Mouse (Mus musculus) gonadal fat pad, adult 2 months (tissue): Measurements from ENCODE around the gene Fdxr. TPM values are rescaled to one million over a fixed set of nuclear protein-coding genes. Genes with fewer than 3 reads are reported as not detected.

ENCODE experiments used
- DNase-seq: peaks from one replicate; pipeline ENCODE4 v3.0.0-alpha.2; 2012; ENCODE audit warnings: low read depth
- polyA plus RNA-seq: library from polyadenylated mRNA; depleted of rRNA; stranded (reverse); fragments of >200 nt; gene quantifications from 2 replicates; pipeline ENCODE4 v1.2.3, GENCODE M21; 2012; rRNA removed

The Fdxr gene
- 7.8 and 9.5 TPM in 2 replicates for polyA plus RNA-seq

- DNase-seq, result peak; percentile 98
These were observed at the start of gene Fdxr for GRCm38 (mm10) chr11:115276780-115277603. Gene Fdxr, minus strand, starts transcription at chr11:115277050.

- no peak for DNase-seq
These were observed 46.5 kb upstream of the Fdxr start for GRCm38 (mm10) chr11:115323354-115323753.

- DNase-seq, result no peak
These were observed 45.2 kb upstream of the Fdxr start, which contains the start of gene Ush1g for GRCm38 (mm10) chr11:115321906-115322693. Gene Ush1g, minus strand, starts transcription at chr11:115322041.

GRCm38 (mm10) chr11:115319704-115320383 lies 43.0 kb upstream of the Fdxr start:
- no peak for DNase-seq

GRCm38 (mm10) chr11:115318245-115319027 lies 41.6 kb upstream of the Fdxr start:
- no peak for DNase-seq

- no peak for DNase-seq
These were observed 40.4 kb upstream of the Fdxr start for GRCm38 (mm10) chr11:115317204-115317603.

GRCm38 (mm10) chr11:115314249-115314648 lies 37.4 kb upstream of the Fdxr start:
- DNase-seq, result no peak

- no peak for DNase-seq
These were observed 31.9 kb upstream of the Fdxr start for GRCm38 (mm10) chr11:115308781-115309180.

GRCm38 (mm10) chr11:115306863-115307262 lies 30.0 kb upstream of the Fdxr start, which contains the start of gene Otop2:
Gene Otop2, plus strand, starts transcription at chr11:115307163.
- DNase-seq, result no peak

GRCm38 (mm10) chr11:115303167-115303566 lies 26.3 kb upstream of the Fdxr start:
- no peak for DNase-seq

- no peak for DNase-seq
These were observed 24.5 kb upstream of the Fdxr start for GRCm38 (mm10) chr11:115301351-115301750.

GRCm38 (mm10) chr11:115300745-115301144 lies 23.9 kb upstream of the Fdxr start:
- DNase-seq, result no peak

- no peak for DNase-seq
These were observed 21.3 kb upstream of the Fdxr start for GRCm38 (mm10) chr11:115298160-115298559.

- DNase-seq, result no peak
These were observed 20.5 kb upstream of the Fdxr start, which contains the start of gene Fads6 for GRCm38 (mm10) chr11:115297214-115297826. Gene Fads6, minus strand, starts transcription at chr11:115297663.

- peak; percentile 83 for DNase-seq
These were observed 19.8 kb upstream of the Fdxr start for GRCm38 (mm10) chr11:115296471-115297210.

GRCm38 (mm10) chr11:115295939-115296338 lies 19.1 kb upstream of the Fdxr start:
- no peak for DNase-seq

GRCm38 (mm10) chr11:115292631-115293375 lies 16.0 kb upstream of the Fdxr start:
- DNase-seq, result no peak

GRCm38 (mm10) chr11:115291503-115291902 lies 14.7 kb upstream of the Fdxr start:
- DNase-seq, result no peak

- DNase-seq, result no peak
These were observed 14.1 kb upstream of the Fdxr start for GRCm38 (mm10) chr11:115290919-115291318.
